In genomic region chr9:106099379-106100021, GRCm38 (mm10) we compare ENCODE assay signal across 9 mouse cellular contexts. TPM values are rescaled to one million over a fixed set of nuclear protein-coding genes. Genes with fewer than 3 reads are reported as not detected.
DNase-seq lines count a peak whose midpoint lies in the region; ATAC-seq and TF ChIP-seq lines count a peak whose summit lies in the region.
"Had no signal": no experiment of that assay in that cellular context is flagged by ENCODE, and none has a peak within 500 bp of the region (broad histone marks: within the 10 kb centered on the region; RNA-seq: fewer than 3 reads in every experiment).

No protein-coding gene starts in this region.

- H3K4me2 ChIP-seq in lung, postnatal 0 days (replicated peaks; ENCODE audit: low read depth, low read length), result no peak overlapping the region
- H3K4me2 ChIP-seq in hindbrain, embryonic 12.5 days (replicated peaks), result peak overlapping the region; percentile 22
- 0 out of 2 replicates have a peak overlapping the region, but pooled peaks have one; percentile 12 for H3K4me2 ChIP-seq in neural tube, embryonic 14.5 days (ENCODE audit: low read depth, low read length)
- H3K4me2 ChIP-seq in intestine, postnatal 0 days (replicated peaks; ENCODE audit: low read depth), result no peak overlapping the region

- no peak overlapping the region for H3K9ac ChIP-seq in heart, adult 2 months (ENCODE audit: low read depth, low read length)
- no peak overlapping the region for H3K9ac ChIP-seq in lung, postnatal 0 days (replicated peaks; ENCODE audit: low read depth)
- H3K9ac ChIP-seq in hindbrain, embryonic 12.5 days, result no peak overlapping the region
- H3K9ac ChIP-seq in neural tube, embryonic 14.5 days (replicated peaks; ENCODE audit: low read depth, low read length), result no peak overlapping the region
- no peak overlapping the region for H3K9ac ChIP-seq in intestine, postnatal 0 days (ENCODE audit: low read depth, low read length)

- ATAC-seq in lung, postnatal 0 days, result no peak
- ATAC-seq in hindbrain, embryonic 12.5 days (ENCODE audit: low FRiP score), result no peak
- no peak for ATAC-seq in neural tube, embryonic 14.5 days (ENCODE audit: low read depth)
- no peak for ATAC-seq in intestine, postnatal 0 days

- DNase-seq in heart, adult 2 months, result no peak
- DNase-seq in heart, postnatal 25 days (ENCODE audit: low spot score), result no peak
- no peak for DNase-seq in lung, postnatal 0 days (ENCODE audit: low spot score)
- DNase-seq in lung, postnatal 36 days, result no peak
- DNase-seq in urinary bladder, postnatal 10 days (ENCODE audit: low spot score), result no peak
- DNase-seq: kidney, postnatal 4 days had no signal

- H3K4me1 ChIP-seq in heart, adult 2 months (ENCODE audit: control insufficient read depth, insufficient read depth, low read length), result no peaks in the 10 kb centered on the region
- H3K4me1 ChIP-seq in lung, postnatal 0 days (ENCODE audit: insufficient read depth, low read depth, low read length), result no peaks in the 10 kb centered on the region
- H3K4me1 ChIP-seq in hindbrain, embryonic 12.5 days, result no peaks in the 10 kb centered on the region
- H3K4me1 ChIP-seq in neural tube, embryonic 14.5 days (ENCODE audit: control insufficient read depth, insufficient read depth, low read length), result no peaks in the 10 kb centered on the region
- no peaks in the 10 kb centered on the region for H3K4me1 ChIP-seq in intestine, postnatal 0 days (replicated peaks; ENCODE audit: control insufficient read depth, insufficient read depth, low read length)

- no peaks in the 10 kb centered on the region for H3K36me3 ChIP-seq in heart, adult 2 months (ENCODE audit: control insufficient read depth, insufficient read depth, low read length)
- H3K36me3 ChIP-seq in lung, postnatal 0 days (ENCODE audit: insufficient read depth, low read length), result no peaks in the 10 kb centered on the region
- H3K36me3 ChIP-seq in hindbrain, embryonic 12.5 days, result no peaks in the 10 kb centered on the region
- H3K36me3 ChIP-seq in neural tube, embryonic 14.5 days (ENCODE audit: control insufficient read depth, insufficient read depth, low read length), result no peaks in the 10 kb centered on the region
- no peaks in the 10 kb centered on the region for H3K36me3 ChIP-seq in intestine, postnatal 0 days (ENCODE audit: control insufficient read depth, insufficient read depth)

- no peak for TF ChIP-seq POLR2A in heart, adult 2 months (IDR thresholded peaks at IDR 0.05; ENCODE audit: insufficient read depth, low read depth, low read length)

- H3K27ac ChIP-seq in heart, adult 2 months, result no peak overlapping the region
- H3K27ac ChIP-seq in lung, postnatal 0 days (ENCODE audit: low read length), result no peak overlapping the region
- H3K27ac ChIP-seq in hindbrain, embryonic 12.5 days, result no peak overlapping the region
- H3K27ac ChIP-seq in neural tube, embryonic 14.5 days (ENCODE audit: low read depth, low read length), result no peak overlapping the region
- no peak overlapping the region for H3K27ac ChIP-seq in intestine, postnatal 0 days (ENCODE audit: low read depth, low read length)

- no peaks in the 10 kb centered on the region for H3K9me3 ChIP-seq in lung, postnatal 0 days (ENCODE audit: low read length)
- no peaks in the 10 kb centered on the region for H3K9me3 ChIP-seq in hindbrain, embryonic 12.5 days (replicated peaks)
- H3K9me3 ChIP-seq in neural tube, embryonic 14.5 days (ENCODE audit: control insufficient read depth, low read length), result no peaks in the 10 kb centered on the region
- no peaks in the 10 kb centered on the region for H3K9me3 ChIP-seq in intestine, postnatal 0 days (ENCODE audit: control insufficient read depth)

- intact Hi-C loops in heart, adult 2 months (cut with DNase I), result no loop called here
- intact Hi-C loops in heart, postnatal 25 days (cut with DNase I), result no loop called here

- WGBS in heart, adult 2 months, result 73% methylated on average over 22 of the region's 22 CpGs
- WGBS in lung, postnatal 0 days, result 64% methylated on average over 22 of the region's 22 CpGs
- 71% methylated on average over 22 of the region's 22 CpGs for WGBS in hindbrain, embryonic 12.5 days
- WGBS in neural tube, embryonic 14.5 days, result 71% methylated on average over 22 of the region's 22 CpGs
- WGBS in intestine, postnatal 0 days, result 72% methylated on average over 22 of the region's 22 CpGs

- H3K27me3 ChIP-seq in heart, adult 2 months (ENCODE audit: control insufficient read depth, insufficient read depth, low read length), result no peaks in the 10 kb centered on the region
- no peaks in the 10 kb centered on the region for H3K27me3 ChIP-seq in lung, postnatal 0 days (replicated peaks; ENCODE audit: insufficient read depth, low read length)
- no peaks in the 10 kb centered on the region for H3K27me3 ChIP-seq in hindbrain, embryonic 12.5 days
- H3K27me3 ChIP-seq in neural tube, embryonic 14.5 days (ENCODE audit: control insufficient read depth, insufficient read depth, low read length), result no peaks in the 10 kb centered on the region
- no peaks in the 10 kb centered on the region for H3K27me3 ChIP-seq in intestine, postnatal 0 days (replicated peaks; ENCODE audit: control insufficient read depth, insufficient read depth, low read length)

- no peaks in the 10 kb centered on the region for H3K79me2 ChIP-seq in heart, adult 2 months (replicated peaks; ENCODE audit: control insufficient read depth, insufficient read depth, low read length)

- TF ChIP-seq CTCF in heart, adult 2 months (IDR thresholded peaks at IDR 0.05), result 0 out of 2 replicates have a peak, but pooled peaks have one; percentile 6
- TF ChIP-seq CTCF in lung, postnatal 0 days (IDR thresholded peaks at IDR 0.05), result peak; percentile 27
- no peak for TF ChIP-seq CTCF in intestine, postnatal 0 days (IDR thresholded peaks at IDR 0.05; ENCODE audit: low read depth)

- no peak overlapping the region for H3K4me3 ChIP-seq in heart, adult 2 months
- no peak overlapping the region for H3K4me3 ChIP-seq in lung, postnatal 0 days (ENCODE audit: low read depth, low read length)
- H3K4me3 ChIP-seq in hindbrain, embryonic 12.5 days, result no peak overlapping the region
- no peak overlapping the region for H3K4me3 ChIP-seq in neural tube, embryonic 14.5 days (ENCODE audit: low read depth, low read length)
- no peak overlapping the region for H3K4me3 ChIP-seq in intestine, postnatal 0 days (ENCODE audit: low read depth, low read length)

- TF ChIP-seq EP300 in heart, adult 2 months (IDR thresholded peaks at IDR 0.05; ENCODE audit: insufficient read depth, low read depth, low read length), result no peak
- TF ChIP-seq EP300 in lung, postnatal 0 days (IDR thresholded peaks at IDR 0.05), result no peak

RNA-seq across cellular contexts. Expression of gene Col6a4, which starts 2.9 kb away (rescaled TPM):
- total RNA-seq in heart, adult 2 months (2021), result not detected
- polyA plus RNA-seq in heart, adult 2 months (2012; rRNA removed), result not detected in 2 replicates
- total RNA-seq in heart, postnatal 25 days (2021), result not detected
- polyA plus RNA-seq in lung, postnatal 0 days (2015; fragmentation: Nextera tagmentation; extraction: Ambion mirVana), result 0.81 and 0.93 TPM in 2 replicates
- polyA plus RNA-seq in hindbrain, embryonic 12.5 days (2016; fragmentation: Nextera tagmentation; extraction: Ambion mirVana), result 0.07 and 0.37 TPM in 2 replicates
- 0.21 and 0.40 TPM in 2 replicates for polyA plus RNA-seq in neural tube, embryonic 14.5 days (2014; fragmentation: Nextera tagmentation; extraction: Ambion mirVana)
- polyA plus RNA-seq in intestine, postnatal 0 days (2015; fragmentation: Nextera tagmentation; extraction: Ambion mirVana), result 39.8 and 46.6 TPM in 2 replicates

RNA-seq across cellular contexts. Expression of gene Glyctk, which starts 58.4 kb away (rescaled TPM):
- 1 to 10 TPM; 1.6 to 2.3 TPM for total RNA-seq in heart, adult 2 months (2021)
- polyA plus RNA-seq in heart, adult 2 months (2012; rRNA removed), result 2.0 and 3.4 TPM in 2 replicates
- 1 to 10 TPM; 1.7 to 2.1 TPM for total RNA-seq in heart, postnatal 25 days (2021)
- 0.67 and 0.71 TPM in 2 replicates for polyA plus RNA-seq in lung, postnatal 0 days (2015; fragmentation: Nextera tagmentation; extraction: Ambion mirVana)
- 5.1 and 5.6 TPM in 2 replicates for polyA plus RNA-seq in hindbrain, embryonic 12.5 days (2016; fragmentation: Nextera tagmentation; extraction: Ambion mirVana)
- polyA plus RNA-seq in neural tube, embryonic 14.5 days (2014; fragmentation: Nextera tagmentation; extraction: Ambion mirVana), result 3.3 and 4.3 TPM in 2 replicates
- polyA plus RNA-seq in intestine, postnatal 0 days (2015; fragmentation: Nextera tagmentation; extraction: Ambion mirVana), result 17.4 and 20.6 TPM in 2 replicates

Comparison
In these comparisons a context has a peak if more than half of its experiments do, and no peak if none do; other contexts are left out.
1. H3K4me2 ChIP-seq: peak in hindbrain, embryonic 12.5 days (single experiment) and neural tube, embryonic 14.5 days (single experiment); none in lung, postnatal 0 days (single experiment) and intestine, postnatal 0 days (single experiment).
2. RNA of gene Col6a4, which starts 2.9 kb away (polyA plus RNA-seq): 39.8 to 46.6 TPM in intestine, postnatal 0 days; 0.81 to 0.93 TPM in lung, postnatal 0 days, 0.21 to 0.40 TPM in neural tube, embryonic 14.5 days, 0.07 to 0.37 TPM in hindbrain, embryonic 12.5 days and not detected in heart, adult 2 months; every median in the first group is over 10 times any median in the second.